Mouse (Mus musculus) erythroblast, adult 5-6 weeks (primary cell): ENCODE data around the gene Chac1. TPM values are rescaled to one million over a fixed set of nuclear protein-coding genes. Genes with fewer than 3 reads are reported as not detected.

Experiments
- ATAC-seq: replicated peaks from 2 replicates; pipeline ENCODE4 v1.8.0; 2016; ENCODE audit warnings: moderate number of reproducible peaks, mild to moderate bottlenecking, moderate TSS enrichment, inconsistent platforms; ENCODE audit not compliant: poor library complexity, low FRiP score, severe bottlenecking
- total RNA-seq, 2 experiments: library from RNA; stranded (forward) in 1 of 2; stranded (reverse) in 1 of 2; fragments of 150-400 nt in 1 of 2; fragments of 200-764, 138-1000 nt in 1 of 2; gene quantifications; 2 replicates each; pipeline versions ENCODE4 v1.2.3 to v1.2.4; 2015 to 2017; ENCODE audit warnings: low replicate concordance in 2 of 2

Chac1 gene
- total RNA-seq, 2 experiments from 2014 or later: 0.77 to 1.0 TPM

- ATAC-seq: no peak
Observed at GRCm38 (mm10) chr2:119358249-119358648, 7.2 kb downstream of the Chac1 start.

GRCm38 (mm10) chr2:119359721-119360291 is 8.8 kb downstream of the Chac1 start:
- no peak for ATAC-seq

GRCm38 (mm10) chr2:119364969-119365368 is 13.9 kb downstream of the Chac1 start:
- no peak for ATAC-seq

- ATAC-seq: no peak
Observed at GRCm38 (mm10) chr2:119367346-119367745, 16.3 kb downstream of the Chac1 start.

- no peak for ATAC-seq
Observed at GRCm38 (mm10) chr2:119370116-119370515, 19.1 kb downstream of the Chac1 start.

GRCm38 (mm10) chr2:119377286-119377685 is 26.3 kb downstream of the Chac1 start:
- no peak for ATAC-seq

- no peak for ATAC-seq
Observed at GRCm38 (mm10) chr2:119377826-119378225, 26.8 kb downstream of the Chac1 start.

- no peak for ATAC-seq
Observed at GRCm38 (mm10) chr2:119379455-119379854, 28.4 kb downstream of the Chac1 start.

- no peak for ATAC-seq
Observed at GRCm38 (mm10) chr2:119388266-119388665, 37.2 kb downstream of the Chac1 start.

GRCm38 (mm10) chr2:119389992-119390391 is 39.0 kb downstream of the Chac1 start:
- no peak for ATAC-seq

- ATAC-seq: no peak
Observed at GRCm38 (mm10) chr2:119398252-119398651, 47.2 kb downstream of the Chac1 start.

GRCm38 (mm10) chr2:119398665-119399064 is 47.6 kb downstream of the Chac1 start:
- ATAC-seq: no peak

GRCm38 (mm10) chr2:119399313-119399712 is 48.3 kb downstream of the Chac1 start:
- ATAC-seq: no peak

Other genes with a start within 250 kb of the Chac1 start
- gene Rad51, start 238.4 kb upstream of the Chac1 start, total RNA-seq (2015; ENCODE audit: low replicate concordance): 16.1 and 18.8 TPM in 2 replicates
- 14.1 and 29.6 TPM in 2 replicates for gene Rad51, start 238.4 kb upstream of the Chac1 start, total RNA-seq (2017; ENCODE audit: low replicate concordance)
- 17.8 and 21.7 TPM in 2 replicates for gene Rmdn3, start 194.2 kb upstream of the Chac1 start, total RNA-seq (2015; ENCODE audit: low replicate concordance)
- gene Rmdn3, start 194.2 kb upstream of the Chac1 start, total RNA-seq (2017; ENCODE audit: low replicate concordance): 27.9 and 33.2 TPM in 2 replicates
- gene Gchfr, start 183.5 kb upstream of the Chac1 start, total RNA-seq (2015; ENCODE audit: low replicate concordance): not detected in 2 replicates
- gene Gchfr, start 183.5 kb upstream of the Chac1 start, total RNA-seq (2017; ENCODE audit: low replicate concordance): 1.5 TPM in 1 of 2 replicates, not detected in the other
- not detected in 2 replicates for gene Gm14137, start 176.7 kb upstream of the Chac1 start, total RNA-seq (2015; ENCODE audit: low replicate concordance)
- gene Gm14137, start 176.7 kb upstream of the Chac1 start, total RNA-seq (2017; ENCODE audit: low replicate concordance): not detected in 2 replicates
- gene Zfyve19, start 142.6 kb upstream of the Chac1 start, total RNA-seq (2015; ENCODE audit: low replicate concordance): 0.58 and 4.2 TPM in 2 replicates
- gene Zfyve19, start 142.6 kb upstream of the Chac1 start, total RNA-seq (2017; ENCODE audit: low replicate concordance): 11.3 and 12.6 TPM in 2 replicates
- 3.8 and 22.3 TPM in 2 replicates for gene Dnajc17, start 142.4 kb upstream of the Chac1 start, total RNA-seq (2015; ENCODE audit: low replicate concordance)
- 4.5 and 12.4 TPM in 2 replicates for gene Dnajc17, start 142.4 kb upstream of the Chac1 start, total RNA-seq (2017; ENCODE audit: low replicate concordance)
- not detected in 2 replicates for gene Ppp1r14d, start 121.3 kb upstream of the Chac1 start, total RNA-seq (2015; ENCODE audit: low replicate concordance)
- gene Ppp1r14d, start 121.3 kb upstream of the Chac1 start, total RNA-seq (2017; ENCODE audit: low replicate concordance): not detected in 2 replicates
- not detected in 2 replicates for gene Spint1, start 113.9 kb upstream of the Chac1 start, total RNA-seq (2015; ENCODE audit: low replicate concordance)
- gene Spint1, start 113.9 kb upstream of the Chac1 start, total RNA-seq (2017; ENCODE audit: low replicate concordance): not detected in 2 replicates
- not detected in 2 replicates for gene Rhov, start 80.0 kb upstream of the Chac1 start, total RNA-seq (2015; ENCODE audit: low replicate concordance)
- not detected in 2 replicates for gene Rhov, start 80.0 kb upstream of the Chac1 start, total RNA-seq (2017; ENCODE audit: low replicate concordance)
- gene Vps18, start 62.5 kb upstream of the Chac1 start, total RNA-seq (2015; ENCODE audit: low replicate concordance): 1.2 and 1.7 TPM in 2 replicates
- gene Vps18, start 62.5 kb upstream of the Chac1 start, total RNA-seq (2017; ENCODE audit: low replicate concordance): 3.1 and 3.8 TPM in 2 replicates
- not detected in 2 replicates for gene Dll4, start 25.4 kb upstream of the Chac1 start, total RNA-seq (2015; ENCODE audit: low replicate concordance)
- not detected in 2 replicates for gene Dll4, start 25.4 kb upstream of the Chac1 start, total RNA-seq (2017; ENCODE audit: low replicate concordance)
- gene Ino80, start 126.5 kb downstream of the Chac1 start, total RNA-seq (2015; ENCODE audit: low replicate concordance): 8.6 and 10.9 TPM in 2 replicates
- 6.6 and 7.6 TPM in 2 replicates for gene Ino80, start 126.5 kb downstream of the Chac1 start, total RNA-seq (2017; ENCODE audit: low replicate concordance)
- gene Exd1, start 196.4 kb downstream of the Chac1 start, total RNA-seq (2015; ENCODE audit: low replicate concordance): not detected in 2 replicates
- gene Exd1, start 196.4 kb downstream of the Chac1 start, total RNA-seq (2017; ENCODE audit: low replicate concordance): not detected in 2 replicates
- gene Chp1, start 196.5 kb downstream of the Chac1 start, total RNA-seq (2015; ENCODE audit: low replicate concordance): 84.4 and 108 TPM in 2 replicates
- gene Chp1, start 196.5 kb downstream of the Chac1 start, total RNA-seq (2017; ENCODE audit: low replicate concordance): 111 and 170 TPM in 2 replicates